Mouse (Mus musculus) hindbrain, embryonic 16.5 days (tissue): ENCODE results near the gene Wasf1. TPM values are rescaled to one million over a fixed set of nuclear protein-coding genes. Genes with fewer than 3 reads are reported as not detected.

Experiments used
- ATAC-seq: fragments of 200-750 bp; cut with Nextera tagmentation; 2 replicates; pipeline ENCODE4 v1.8.0; 2017; ENCODE audit warnings: moderate TSS enrichment, moderate library complexity
- H3K27ac ChIP-seq: fragments of 300-500 bp; sonication (generic); 2 replicates; pipeline ENCODE4 v1.5.1; 2014; ENCODE audit warnings: low read depth, mild to moderate bottlenecking, control low read depth, low read length, moderate library complexity
- H3K27me3 ChIP-seq: fragments of 300-500 bp; sonication (generic); replicated peaks from 2 replicates; pipeline ENCODE4 v1.6.1; 2014; ENCODE audit warnings: low read length; ENCODE audit not compliant: control insufficient read depth, insufficient read depth
- H3K36me3 ChIP-seq: fragments of 300-500 bp; sonication (generic); 2 replicates; pipeline ENCODE4 v1.6.1; 2014; ENCODE audit warnings: mild to moderate bottlenecking, low read length, moderate library complexity, mixed read lengths; ENCODE audit not compliant: control insufficient read depth, insufficient read depth
- H3K4me1 ChIP-seq: fragments of 300-500 bp; sonication (generic); 2 replicates; pipeline ENCODE4 v1.6.1; 2014; ENCODE audit warnings: low read depth, low read length; ENCODE audit not compliant: control insufficient read depth, insufficient read depth
- H3K4me2 ChIP-seq: fragments of 300-500 bp; sonication (generic); 2 replicates; pipeline ENCODE4 v1.6.1; 2014; ENCODE audit warnings: mild to moderate bottlenecking, low read length, control low read depth, moderate library complexity
- H3K4me3 ChIP-seq: fragments of 300-500 bp; sonication (generic); 2 replicates; pipeline ENCODE4 v1.5.1; 2014; ENCODE audit warnings: mild to moderate bottlenecking, low read length, control low read depth, moderate library complexity
- H3K9ac ChIP-seq: fragments of 300-500 bp; sonication (generic); 2 replicates; pipeline ENCODE4 v1.6.1; 2014; ENCODE audit warnings: low read depth, mild to moderate bottlenecking, control low read depth, low read length, moderate library complexity
- H3K9me3 ChIP-seq: fragments of 300-500 bp; sonication (generic); 2 replicates; pipeline ENCODE4 v1.6.1; 2014; ENCODE audit warnings: mild to moderate bottlenecking, low read length, moderate library complexity; ENCODE audit not compliant: control insufficient read depth
- WGBS: fragments of 180-500 bp; shearing (Covaris S2); extraction: QIAGEN DNeasy Blood & Tissue Kit; methylation state at CpG from one replicate; pipeline ENCODE4 v1.1.7; 2014; 5-methylcytosine and 5-hydroxymethylcytosine counted together
- polyA plus RNA-seq: library from polyadenylated mRNA; unstranded; fragments of >200 nt; fragmentation: Nextera tagmentation; extraction: Ambion mirVana; gene quantifications from 2 replicates; pipeline ENCODE4 v1.2.1, GENCODE M21; 2015

Wasf1 gene
- polyA plus RNA-seq, 1 experiment from 2014 or later: 98.1 TPM

DNA sequence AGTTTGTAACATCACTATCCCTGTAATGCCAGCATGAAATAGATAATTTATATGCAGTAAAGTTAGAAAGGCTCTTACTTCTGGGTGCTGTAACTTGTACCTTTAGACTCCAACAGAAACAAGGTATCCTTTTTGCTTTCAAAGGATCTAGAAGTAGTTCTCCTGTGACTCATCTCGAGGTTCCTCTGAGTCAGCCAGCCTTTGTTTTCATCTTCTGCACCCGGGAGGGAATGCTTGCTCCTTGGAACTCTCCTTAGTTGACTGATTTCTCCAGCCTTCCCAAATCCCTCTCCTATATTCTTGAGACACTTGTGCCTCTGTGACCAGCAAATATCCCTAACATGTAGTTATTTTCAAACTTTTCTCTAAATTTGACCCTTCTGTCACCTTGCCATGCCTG lies 25.3 kb downstream of the Wasf1 start:
- no peak overlapping the region for H3K4me3 ChIP-seq
- H3K4me2 ChIP-seq: no peak overlapping the region
- H3K36me3 ChIP-seq: 0 out of 2 replicates have a peak, but pooled peaks cover 3% of the 10 kb centered on the region
- no peak overlapping the region for H3K9ac ChIP-seq
- H3K4me1 ChIP-seq: no peaks in the 10 kb centered on the region
- H3K9me3 ChIP-seq: no peaks in the 10 kb centered on the region
- H3K27ac ChIP-seq: no peak overlapping the region
- ATAC-seq: no peak
- no peaks in the 10 kb centered on the region for H3K27me3 ChIP-seq
- WGBS: 49% methylated on average over 2 of the region's 2 CpGs

DNA sequence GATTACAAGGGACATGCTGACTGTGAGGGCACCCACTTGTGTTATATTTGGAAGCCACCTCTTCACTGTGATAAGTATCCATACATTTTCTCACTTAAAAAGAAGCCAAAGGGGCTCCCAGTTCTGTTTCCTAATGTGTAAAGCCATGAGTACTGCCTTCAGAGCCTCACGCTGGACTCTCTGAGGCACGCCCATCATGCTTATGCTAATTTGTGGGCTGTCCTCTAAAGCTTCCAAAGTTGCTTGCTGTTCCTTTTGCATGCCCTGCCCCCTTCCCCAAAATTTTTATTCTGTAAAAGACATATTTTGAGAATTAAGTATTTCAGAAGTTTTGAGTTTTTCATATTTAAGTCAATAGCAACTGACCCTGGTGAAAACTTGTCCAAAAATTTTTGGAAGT lies 27.5 kb downstream of the Wasf1 start:
- Histone ChIP-seq H3K27ac (no peak overlapping the region), H3K4me2 (no peak overlapping the region), H3K4me1 (no peaks in the 10 kb centered on the region), H3K4me3 (no peak overlapping the region), H3K9me3 (no peaks in the 10 kb centered on the region), H3K27me3 (no peaks in the 10 kb centered on the region), H3K36me3 (0 out of 2 replicates have a peak, but pooled peaks cover 3% of the 10 kb centered on the region), H3K9ac (no peak overlapping the region)
- ATAC-seq: no peak
- WGBS: 63% methylated on average over 2 of the region's 2 CpGs

DNA sequence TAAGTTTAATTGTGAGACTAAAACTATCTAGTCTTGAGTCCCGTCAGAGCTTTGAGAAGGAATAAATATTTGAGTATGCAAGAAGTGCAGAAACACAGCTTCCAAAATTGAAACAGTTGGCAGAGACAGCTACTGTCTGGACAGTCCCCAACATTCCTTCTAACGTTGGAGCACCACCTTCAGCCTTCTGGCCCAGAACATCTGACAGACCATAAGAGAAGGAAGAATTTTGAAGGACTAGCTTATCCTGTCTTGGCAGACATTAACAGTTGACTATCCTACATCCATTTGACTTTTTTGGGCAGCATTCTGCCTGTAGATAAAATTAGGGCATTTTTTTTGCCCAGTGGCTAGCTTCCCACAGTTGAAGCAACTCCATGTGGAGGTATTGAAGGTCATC lies 32.0 kb downstream of the Wasf1 start:
- Histone ChIP-seq H3K27me3 (no peaks in the 10 kb centered on the region), H3K36me3 (0 out of 2 replicates have a peak, but pooled peaks cover 3% of the 10 kb centered on the region), H3K9ac (no peak overlapping the region), H3K9me3 (no peaks in the 10 kb centered on the region), H3K4me2 (no peak overlapping the region), H3K4me1 (no peaks in the 10 kb centered on the region; the same call in 1 of the 2 replicates), H3K27ac (no peak overlapping the region), H3K4me3 (no peak overlapping the region)
- ATAC-seq: no peak
- WGBS: 84% methylated on average over 2 of the region's 2 CpGs

DNA sequence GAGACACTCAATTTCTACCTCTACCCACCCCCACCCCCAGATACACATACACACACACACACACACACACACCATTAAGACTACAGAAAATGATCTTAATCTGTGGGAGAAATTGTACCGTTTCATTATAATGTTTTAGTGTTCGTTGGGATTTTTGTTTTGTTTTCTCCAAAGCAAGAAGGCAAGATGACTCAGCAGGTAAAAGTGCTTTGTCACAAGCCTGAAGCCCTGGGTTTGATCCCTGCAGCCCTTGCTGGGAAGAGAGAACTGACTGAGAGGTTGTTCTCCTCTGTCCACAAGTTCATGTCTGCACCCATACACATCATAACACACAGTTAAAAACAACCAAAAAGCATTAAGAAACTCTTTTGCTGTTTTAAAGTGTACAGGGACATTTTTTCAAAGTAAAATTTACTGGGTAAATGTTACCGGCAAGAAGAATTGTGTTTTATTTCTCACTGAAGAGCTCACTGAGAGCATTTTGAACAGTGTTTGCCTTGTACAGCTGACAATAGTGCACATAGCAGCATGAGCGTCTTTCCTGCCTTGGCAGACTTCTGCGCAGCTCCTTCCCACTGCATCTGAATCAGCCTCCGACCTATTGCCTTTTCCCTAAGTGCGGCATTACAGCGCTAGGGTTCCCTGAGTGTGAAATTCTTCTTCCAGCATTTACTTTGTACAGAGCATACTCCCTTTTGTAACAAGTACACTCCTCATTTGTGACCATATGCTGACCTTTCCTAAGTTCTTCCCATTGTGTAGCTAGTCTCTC lies 35.6 kb downstream of the Wasf1 start:
- H3K27ac ChIP-seq: no peak overlapping the region
- 77% methylated on average over 8 of the region's 8 CpGs for WGBS
- no peak overlapping the region for H3K9ac ChIP-seq
- no peak overlapping the region for H3K4me3 ChIP-seq
- H3K9me3 ChIP-seq: no peaks in the 10 kb centered on the region
- H3K4me2 ChIP-seq: no peak overlapping the region
- peaks cover 3% of the 10 kb centered on the region; the same call in 1 of the 2 replicates for H3K36me3 ChIP-seq
- H3K27me3 ChIP-seq: no peaks in the 10 kb centered on the region
- no peak for ATAC-seq
- no peaks in the 10 kb centered on the region; the same call in 1 of the 2 replicates for H3K4me1 ChIP-seq

DNA sequence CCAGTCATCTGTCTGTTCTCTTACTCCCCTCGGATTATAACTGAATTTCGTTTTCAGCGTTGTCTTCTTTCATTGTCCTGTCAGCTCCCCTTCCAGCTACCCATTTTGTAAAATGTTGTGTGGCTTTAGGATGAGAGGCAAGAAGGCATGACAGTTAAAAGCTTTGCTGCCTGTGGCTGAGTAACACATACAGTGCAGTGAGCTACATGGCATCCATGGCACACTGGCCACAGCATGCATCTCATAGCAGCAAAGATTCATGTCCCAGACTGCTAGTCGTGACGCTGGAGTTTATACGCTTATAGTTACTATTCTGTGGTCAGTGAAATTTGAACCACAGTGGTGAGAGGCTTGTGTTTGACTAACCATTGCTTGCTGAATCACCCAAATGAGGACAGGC lies 36.2 kb downstream of the Wasf1 start:
- ATAC-seq: no peak
- H3K9me3 ChIP-seq: no peaks in the 10 kb centered on the region
- 70% methylated on average over 6 of the region's 6 CpGs for WGBS

DNA sequence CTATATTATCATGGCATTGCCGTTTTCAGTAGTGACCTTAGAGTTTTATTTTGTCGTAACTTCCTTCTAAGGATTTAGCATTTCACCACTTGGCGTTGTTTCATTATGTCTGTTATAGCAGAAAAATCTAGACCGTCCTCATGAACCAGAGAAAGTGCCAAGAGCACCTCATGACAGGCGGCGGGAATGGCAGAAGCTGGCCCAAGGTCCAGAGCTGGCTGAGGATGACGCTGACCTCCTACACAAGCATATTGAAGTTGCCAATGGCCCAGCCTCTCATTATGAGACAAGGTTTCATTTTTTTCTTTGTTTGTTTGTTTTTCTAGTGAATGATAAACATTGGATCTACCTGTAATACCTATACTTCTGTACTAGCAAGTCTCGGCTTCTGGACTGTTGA lies 49.7 kb downstream of the Wasf1 start:
- Histone ChIP-seq H3K9me3 (no peaks in the 10 kb centered on the region), H3K4me1 (no peaks in the 10 kb centered on the region), H3K27ac (no peak overlapping the region), H3K27me3 (no peaks in the 10 kb centered on the region), H3K4me2 (no peak overlapping the region), H3K9ac (no peak overlapping the region), H3K4me3 (no peak overlapping the region), H3K36me3 (peaks cover 25% of the 10 kb centered on the region)
- 94% methylated on average over 8 of the region's 8 CpGs for WGBS
- no peak for ATAC-seq

More for the DNA sequence above, 36.2 kb downstream of the Wasf1 start:
- H3K36me3 ChIP-seq: peaks cover 3% of the 10 kb centered on the region; the same call in 1 of the 2 replicates
- no peak overlapping the region for H3K27ac ChIP-seq
- H3K9ac ChIP-seq: no peak overlapping the region
- no peak overlapping the region for H3K4me3 ChIP-seq
- H3K4me1 ChIP-seq: no peaks in the 10 kb centered on the region; the same call in 1 of the 2 replicates
- no peak overlapping the region for H3K4me2 ChIP-seq
- H3K27me3 ChIP-seq: no peaks in the 10 kb centered on the region

DNA sequence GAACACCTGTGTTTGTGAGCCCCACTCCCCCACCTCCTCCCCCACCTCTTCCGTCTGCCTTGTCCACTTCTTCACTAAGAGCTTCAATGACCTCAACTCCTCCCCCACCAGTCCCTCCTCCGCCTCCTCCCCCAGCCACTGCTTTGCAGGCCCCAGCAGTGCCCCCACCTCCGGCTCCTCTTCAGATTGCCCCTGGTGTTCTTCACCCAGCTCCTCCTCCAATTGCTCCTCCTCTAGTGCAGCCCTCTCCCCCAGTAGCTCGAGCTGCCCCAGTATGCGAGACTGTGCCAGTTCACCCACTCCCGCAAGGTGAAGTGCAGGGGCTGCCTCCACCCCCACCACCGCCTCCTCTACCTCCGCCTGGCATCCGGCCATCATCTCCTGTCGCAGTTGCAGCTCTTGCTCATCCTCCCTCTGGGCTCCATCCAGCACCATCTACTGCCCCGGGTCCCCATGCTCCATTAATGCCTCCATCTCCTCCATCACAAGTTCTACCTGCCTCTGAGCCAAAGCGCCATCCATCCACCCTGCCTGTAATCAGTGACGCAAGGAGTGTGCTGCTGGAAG lies 53.0 kb downstream of the Wasf1 start:
- ATAC-seq: peak; percentile 48; the same call in 1 of the 2 replicates
- Histone ChIP-seq H3K4me2 (no peak overlapping the region), H3K27me3 (no peaks in the 10 kb centered on the region), H3K36me3 (peaks cover 26% of the 10 kb centered on the region), H3K9ac (no peak overlapping the region), H3K4me3 (no peak overlapping the region), H3K9me3 (no peaks in the 10 kb centered on the region), H3K27ac (no peak overlapping the region), H3K4me1 (no peaks in the 10 kb centered on the region)
- WGBS: 79% methylated on average over 13 of the region's 13 CpGs

DNA sequence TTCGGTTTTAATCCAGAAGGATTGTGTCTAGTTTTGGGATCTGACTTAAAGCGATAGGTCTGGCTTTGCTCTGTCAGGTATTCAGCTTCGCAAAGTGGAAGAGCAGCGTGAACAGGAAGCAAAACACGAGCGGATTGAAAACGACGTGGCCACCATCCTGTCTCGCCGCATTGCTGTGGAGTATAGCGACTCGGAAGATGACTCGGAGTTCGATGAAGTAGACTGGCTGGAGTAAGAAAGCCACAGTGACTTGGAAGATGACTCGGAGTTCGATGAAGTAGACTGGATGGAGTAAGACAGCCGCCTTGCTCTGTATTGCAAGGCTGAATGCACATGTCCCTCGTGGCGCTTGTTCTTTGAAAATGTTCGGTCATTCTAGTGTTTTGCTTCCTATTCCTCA lies 54.3 kb downstream of the Wasf1 start:
- Histone ChIP-seq H3K4me2 (no peak overlapping the region), H3K36me3 (peaks cover 22% of the 10 kb centered on the region)
- WGBS: 93% methylated on average over 20 of the region's 20 CpGs

DNA sequence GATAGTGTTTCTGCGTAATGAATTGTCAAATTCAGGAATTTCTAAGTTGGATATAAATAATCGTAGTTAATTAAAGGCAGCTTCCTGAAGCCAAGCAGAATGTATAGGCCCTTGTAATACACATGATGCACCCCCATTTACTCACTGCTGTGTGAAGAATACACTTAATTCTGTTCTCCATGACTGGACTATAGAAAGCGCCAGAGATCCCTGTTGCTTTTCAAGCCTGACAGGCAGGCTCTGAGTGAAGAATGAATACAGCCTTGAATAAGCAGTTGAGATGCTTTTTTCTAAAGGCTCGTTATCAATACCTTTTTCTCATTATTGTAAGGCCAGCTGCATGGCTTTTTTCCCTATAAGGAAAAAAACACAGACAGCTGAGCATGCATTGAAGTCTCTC lies 59.4 kb downstream of the Wasf1 start:
- 36% methylated on average over 4 of the region's 4 CpGs for WGBS
- H3K4me2 ChIP-seq: no peak overlapping the region
- no peak overlapping the region for H3K27ac ChIP-seq

More for the DNA sequence above, 54.3 kb downstream of the Wasf1 start:
- Histone ChIP-seq H3K9me3 (no peaks in the 10 kb centered on the region), H3K9ac (no peak overlapping the region), H3K27me3 (no peaks in the 10 kb centered on the region), H3K27ac (no peak overlapping the region), H3K4me3 (no peak overlapping the region), H3K4me1 (no peaks in the 10 kb centered on the region)
- no peak for ATAC-seq

More for the DNA sequence above, 59.4 kb downstream of the Wasf1 start:
- no peak overlapping the region for H3K4me3 ChIP-seq
- ATAC-seq: no peak
- no peaks in the 10 kb centered on the region for H3K4me1 ChIP-seq
- H3K27me3 ChIP-seq: no peaks in the 10 kb centered on the region
- H3K36me3 ChIP-seq: peaks cover 8% of the 10 kb centered on the region
- H3K9me3 ChIP-seq: no peaks in the 10 kb centered on the region
- H3K9ac ChIP-seq: no peak overlapping the region
